Mouse (Mus musculus): ENCODE data around the gene Higd1c.

DNA sequence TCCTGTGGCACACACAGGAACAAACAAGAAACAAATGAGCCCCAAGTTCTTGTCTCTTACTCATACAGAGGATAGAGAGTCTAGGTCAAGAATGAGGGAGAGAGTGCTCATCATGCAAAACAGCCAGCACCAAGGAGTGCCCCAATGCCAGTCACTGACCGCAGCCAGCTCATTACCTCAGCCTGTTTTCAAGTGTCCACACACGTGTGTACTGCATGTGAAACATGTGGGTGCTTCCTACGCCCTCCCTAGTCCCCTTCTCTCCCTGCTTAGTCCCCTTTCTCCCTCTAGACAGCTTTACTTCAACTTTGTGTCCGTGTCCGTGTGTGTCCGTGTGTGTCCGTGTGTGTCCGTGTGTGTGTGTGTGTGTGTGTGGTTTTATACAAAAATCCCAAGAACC lies 15.3 kb downstream of the Higd1c start:
- TF ChIP-seq CTCF (IDR thresholded peaks at IDR 0.05; ENCODE audit: extremely low read depth, insufficient read depth, insufficient read length, insufficient replicate concordance) (no peak), POLR2A (IDR thresholded peaks at IDR 0.05; ENCODE audit: low read depth, low read length) (no peak)

Data from spleen, adult 2 months (tissue).